Mouse (Mus musculus): ENCODE measurements around the gene Slc47a1. TPM values are rescaled to one million over a fixed set of nuclear protein-coding genes. Genes with fewer than 3 reads are reported as not detected.
"Not testable (repeated sequence)": the region's sequence is repeated elsewhere in the genome, so short reads cannot be mapped to it uniquely, and the experiment has no call there.

The Slc47a1 gene
- 23.5 and 24.8 TPM in 2 replicates for polyA plus RNA-seq (2015; fragmentation: Nextera tagmentation; extraction: Ambion mirVana)

DNA sequence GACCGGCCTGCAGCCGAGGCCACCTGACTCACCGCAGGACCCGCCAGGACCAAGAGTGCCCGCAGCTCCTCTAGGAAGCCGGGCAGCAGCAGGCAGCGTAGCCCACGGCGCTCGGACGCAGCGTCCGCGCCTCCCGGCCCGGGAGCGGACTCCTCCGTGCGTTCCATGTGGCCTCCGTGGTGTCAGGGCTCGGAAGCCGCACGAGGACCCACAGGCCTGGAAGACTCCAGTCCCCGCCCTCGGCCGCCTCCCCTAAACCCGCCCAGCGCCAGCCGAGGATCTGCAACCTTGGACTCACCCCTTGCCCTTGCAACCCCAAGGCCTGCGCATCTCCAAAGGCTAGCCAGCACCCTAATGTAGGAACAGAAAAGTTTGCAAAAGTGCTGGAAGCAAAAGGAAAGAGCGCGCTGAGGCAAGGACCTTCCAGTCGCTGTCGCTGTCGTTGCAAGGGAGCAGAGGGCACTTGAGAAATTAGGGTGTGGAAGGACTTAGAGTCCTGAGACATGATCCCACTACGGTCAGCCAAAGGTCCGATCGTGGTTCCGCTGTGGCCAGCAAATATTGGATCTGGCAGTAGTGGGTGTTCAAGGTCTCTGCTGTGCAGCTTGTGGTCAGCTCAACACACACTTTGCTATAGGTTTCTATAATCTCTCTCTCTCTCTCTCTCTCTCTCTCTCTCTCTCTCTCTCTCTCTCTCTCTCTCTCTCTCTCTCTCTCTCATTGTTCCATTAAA lies at the start of gene Slc47a1:
TSS of gene Slc47a1 (minus strand) at position 465 of the 733 bp plus-strand sequence.
- WGBS, result 13% methylated on average over 39 of the region's 39 CpGs
- Histone ChIP-seq H3K27ac (no peak within 1 kb of the TSS), H3K9ac (0 out of 2 replicates have a peak within 1 kb of the TSS, but pooled peaks have one; percentile 27)

DNA sequence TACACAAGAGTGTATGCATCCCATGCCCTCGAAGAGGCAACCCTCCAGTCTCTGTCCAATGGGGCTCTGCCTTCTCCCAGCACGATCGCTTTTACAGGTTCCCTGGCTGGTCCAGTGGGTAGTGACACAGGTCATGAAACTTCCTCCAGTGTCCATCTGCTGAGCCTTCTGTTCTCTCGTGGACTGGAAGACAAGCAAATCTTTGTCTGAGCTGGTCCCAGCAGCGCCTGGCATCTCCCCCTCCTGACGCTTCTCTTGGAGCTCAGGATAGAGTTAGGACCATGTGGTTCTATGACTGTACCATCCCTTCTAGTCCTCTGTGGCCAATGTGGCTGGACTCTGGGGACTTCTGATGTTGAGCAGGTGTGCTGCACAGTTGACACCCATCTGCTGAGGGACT lies 41.1 kb upstream of the Slc47a1 start:
- no peak for ATAC-seq (replicated peaks; ENCODE audit: low FRiP score)
- H3K4me3 ChIP-seq (replicated peaks), result no peak overlapping the region
- H3K4me2 ChIP-seq, result no peak overlapping the region
- no peak overlapping the region for H3K9ac ChIP-seq
- no peaks in the 10 kb centered on the region for H3K27me3 ChIP-seq
- H3K9me3 ChIP-seq (replicated peaks), result no peaks in the 10 kb centered on the region
- H3K4me1 ChIP-seq, result no peaks in the 10 kb centered on the region
- H3K27ac ChIP-seq, result no peak overlapping the region
- no peaks in the 10 kb centered on the region for H3K36me3 ChIP-seq
- WGBS, result 84% methylated on average over 6 of the region's 6 CpGs

More for the DNA sequence above, at the start of gene Slc47a1:
- Histone ChIP-seq H3K27me3 (peaks cover 53% of the 10 kb centered on the region), H3K4me1 (peaks cover 14% of the 10 kb centered on the region), H3K9me3 (replicated peaks) (no peaks in the 10 kb centered on the region), H3K36me3 (no peaks in the 10 kb centered on the region), H3K4me3 (replicated peaks) (peak within 1 kb of the TSS; percentile 41), H3K4me2 (peak within 1 kb of the TSS; percentile 72)
- ATAC-seq (replicated peaks; ENCODE audit: low FRiP score), result peak; percentile 54; the same call in 1 of the 2 replicates

DNA sequence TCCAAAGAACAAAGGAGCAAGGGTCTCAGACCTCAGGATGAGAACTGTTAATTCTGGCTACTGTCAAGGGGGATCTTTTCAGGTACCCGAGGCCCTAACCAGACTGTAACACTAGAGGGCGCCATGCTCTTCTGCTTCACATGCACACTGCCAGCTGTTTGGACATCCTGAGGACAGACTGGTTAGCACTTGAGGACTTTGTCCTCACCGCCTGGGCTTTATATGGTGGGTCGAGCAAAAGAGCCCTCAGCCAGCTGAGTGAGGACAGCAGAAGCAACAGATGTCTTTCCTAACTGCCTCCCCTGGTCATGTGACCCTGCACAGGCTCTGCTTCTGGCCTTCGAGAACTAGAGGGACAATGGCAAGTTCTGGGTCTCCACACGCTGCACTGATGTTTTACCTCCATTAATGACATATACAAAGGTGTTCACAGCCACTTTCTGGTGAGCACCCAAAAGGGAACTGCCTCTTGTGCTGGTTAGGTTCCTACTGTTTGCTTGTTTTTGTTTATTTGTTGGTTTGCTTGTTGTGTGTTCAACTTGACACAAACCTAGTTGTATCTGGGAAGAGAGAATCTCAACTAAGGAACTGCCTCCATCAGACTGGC lies 39.9 kb upstream of the Slc47a1 start:
- H3K9ac ChIP-seq, result no peak overlapping the region
- H3K27ac ChIP-seq, result no peak overlapping the region
- 23% methylated on average over 6 of the region's 6 CpGs for WGBS
- peak; percentile 70; the same call in 1 of the 2 replicates for ATAC-seq (replicated peaks; ENCODE audit: low FRiP score)
- H3K4me2 ChIP-seq, result no peak overlapping the region
- H3K4me1 ChIP-seq, result no peaks in the 10 kb centered on the region
- H3K9me3 ChIP-seq (replicated peaks), result no peaks in the 10 kb centered on the region
- H3K36me3 ChIP-seq, result no peaks in the 10 kb centered on the region
- no peaks in the 10 kb centered on the region for H3K27me3 ChIP-seq
- H3K4me3 ChIP-seq (replicated peaks), result no peak overlapping the region

DNA sequence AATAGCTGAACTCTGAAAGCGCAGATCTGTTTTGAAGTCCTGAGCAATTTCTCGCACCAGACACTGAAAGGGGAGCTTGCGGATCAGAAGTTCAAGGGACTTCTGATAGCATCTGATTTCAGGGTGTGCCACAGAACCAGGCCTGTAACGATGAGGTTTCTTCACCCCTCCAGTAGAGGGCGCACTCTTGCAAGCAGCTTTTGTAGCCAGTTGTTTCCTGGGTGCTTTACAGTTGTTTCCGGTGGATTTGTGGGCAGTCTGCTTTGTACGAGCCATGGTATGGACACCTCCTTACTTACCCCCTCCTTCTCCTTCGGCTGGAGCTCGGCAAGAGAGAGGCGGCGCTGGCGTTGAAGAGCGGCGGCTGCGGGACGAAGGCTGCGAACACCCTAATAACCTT lies 38.4 kb upstream of the Slc47a1 start:
- not testable (repeated sequence) for H3K4me1 ChIP-seq; H3K27ac ChIP-seq; H3K9me3 ChIP-seq (replicated peaks); ATAC-seq (replicated peaks; ENCODE audit: low FRiP score); H3K27me3 ChIP-seq; H3K4me3 ChIP-seq (replicated peaks); H3K9ac ChIP-seq; H3K36me3 ChIP-seq; H3K4me2 ChIP-seq
- WGBS, result 81% methylated on average over 17 of the region's 17 CpGs

DNA sequence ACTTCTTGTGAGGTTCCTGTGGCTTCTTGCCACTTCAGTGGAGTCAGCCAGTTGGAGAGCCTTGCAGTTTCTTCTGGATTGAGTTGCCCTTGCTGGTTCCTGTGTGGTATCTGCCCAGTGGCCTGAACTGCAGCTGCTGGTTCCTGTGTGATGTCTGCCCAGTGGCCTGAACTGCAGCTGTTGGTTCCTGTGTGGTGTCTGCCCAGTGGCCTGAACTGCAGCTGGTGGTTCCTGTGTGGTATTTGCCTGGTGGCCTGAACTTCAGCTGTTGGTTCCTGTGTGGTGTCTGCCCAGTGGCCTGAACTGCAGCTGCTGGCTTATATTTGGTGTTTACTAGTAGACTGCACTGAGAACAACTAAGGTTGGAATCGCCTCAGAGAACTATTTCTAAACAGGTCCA lies 37.3 kb upstream of the Slc47a1 start:
- ATAC-seq (replicated peaks; ENCODE audit: low FRiP score), result no peak
- H3K4me3 ChIP-seq (replicated peaks), result no peak overlapping the region

DNA sequence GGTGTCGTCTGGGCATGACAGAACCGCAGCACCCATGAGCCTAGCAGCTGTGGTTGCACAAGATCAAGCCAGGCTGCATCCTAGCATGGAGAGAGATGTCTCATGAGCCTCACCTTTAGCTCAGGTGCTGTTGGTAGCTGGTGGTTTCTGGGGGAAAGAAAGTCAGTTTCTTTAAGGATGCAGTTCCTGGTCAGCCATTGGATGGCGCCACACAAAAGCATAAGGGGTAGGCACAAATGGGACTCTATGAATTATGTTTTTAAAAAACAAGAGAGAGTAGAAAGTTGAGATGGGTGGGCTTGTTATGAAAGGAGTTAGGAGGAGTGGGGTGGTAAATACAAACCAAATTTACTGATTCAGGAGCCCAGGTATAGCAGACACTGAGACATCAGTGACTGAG lies 36.4 kb upstream of the Slc47a1 start:
- Histone ChIP-seq H3K27me3 (0 out of 2 replicates have a peak, but pooled peaks cover 10% of the 10 kb centered on the region), H3K9me3 (replicated peaks) (no peaks in the 10 kb centered on the region), H3K4me3 (replicated peaks) (no peak overlapping the region), H3K36me3 (no peaks in the 10 kb centered on the region), H3K4me2 (no peak overlapping the region), H3K27ac (no peak overlapping the region), H3K4me1 (no peaks in the 10 kb centered on the region), H3K9ac (no peak overlapping the region)
- ATAC-seq (replicated peaks; ENCODE audit: low FRiP score), result no peak
- WGBS, result 78% methylated on average over 3 of the region's 3 CpGs

More for the DNA sequence above, 37.3 kb upstream of the Slc47a1 start:
- Histone ChIP-seq H3K27ac (no peak overlapping the region), H3K9me3 (replicated peaks) (no peaks in the 10 kb centered on the region), H3K4me2 (no peak overlapping the region), H3K9ac (no peak overlapping the region), H3K4me1 (no peaks in the 10 kb centered on the region), H3K36me3 (no peaks in the 10 kb centered on the region), H3K27me3 (0 out of 2 replicates have a peak, but pooled peaks cover 10% of the 10 kb centered on the region)
- 87% methylated on average over 1 of the region's 1 CpGs for WGBS

DNA sequence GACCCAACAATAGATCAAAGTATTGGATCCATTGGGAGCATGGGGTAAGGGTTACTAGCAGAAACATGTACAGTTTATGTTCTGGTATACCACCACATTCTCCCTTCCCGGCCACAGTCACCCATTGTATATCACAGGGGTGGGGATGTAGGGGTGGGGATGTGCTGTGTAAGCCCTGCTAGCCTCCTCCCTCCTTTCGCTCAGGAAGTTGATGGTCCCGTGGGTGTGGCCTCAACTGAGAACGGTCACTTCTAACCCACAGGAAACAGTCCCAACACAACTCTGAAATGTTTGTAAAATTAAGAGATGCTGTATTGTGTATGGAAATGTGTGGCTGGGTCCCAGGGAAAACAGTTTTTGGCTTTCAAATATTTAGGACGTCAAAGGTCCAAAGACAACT lies 35.3 kb upstream of the Slc47a1 start:
- Histone ChIP-seq H3K4me3 (replicated peaks) (no peak overlapping the region), H3K4me2 (no peak overlapping the region), H3K9ac (no peak overlapping the region), H3K27ac (no peak overlapping the region), H3K36me3 (no peaks in the 10 kb centered on the region), H3K4me1 (no peaks in the 10 kb centered on the region), H3K27me3 (0 out of 2 replicates have a peak, but pooled peaks cover 10% of the 10 kb centered on the region), H3K9me3 (replicated peaks) (no peaks in the 10 kb centered on the region)
- ATAC-seq (replicated peaks; ENCODE audit: low FRiP score), result no peak
- 68% methylated on average over 5 of the region's 5 CpGs for WGBS

DNA sequence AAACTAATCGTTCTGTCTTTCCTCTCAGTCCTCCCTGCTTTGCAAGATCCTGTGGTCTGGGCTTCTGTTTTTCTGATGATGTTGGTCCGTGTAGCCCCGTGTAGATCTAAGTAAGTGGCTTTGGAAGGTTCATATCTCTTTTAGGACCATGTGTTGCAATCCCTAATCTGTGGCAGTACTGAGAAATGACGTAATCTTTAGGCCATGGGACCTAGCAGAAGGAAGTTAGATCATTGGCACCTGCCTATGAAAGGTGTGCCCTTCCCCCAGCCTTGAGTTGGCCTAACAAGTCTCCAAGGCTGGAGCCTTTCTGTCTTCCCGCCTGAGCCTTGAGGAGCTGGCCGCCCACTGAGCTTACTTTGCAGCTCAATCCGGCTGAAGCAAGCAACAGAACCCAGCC lies 33.7 kb upstream of the Slc47a1 start:
- WGBS, result 52% methylated on average over 7 of the region's 7 CpGs
- no peak for ATAC-seq (replicated peaks; ENCODE audit: low FRiP score)
- H3K36me3 ChIP-seq, result no peaks in the 10 kb centered on the region

DNA sequence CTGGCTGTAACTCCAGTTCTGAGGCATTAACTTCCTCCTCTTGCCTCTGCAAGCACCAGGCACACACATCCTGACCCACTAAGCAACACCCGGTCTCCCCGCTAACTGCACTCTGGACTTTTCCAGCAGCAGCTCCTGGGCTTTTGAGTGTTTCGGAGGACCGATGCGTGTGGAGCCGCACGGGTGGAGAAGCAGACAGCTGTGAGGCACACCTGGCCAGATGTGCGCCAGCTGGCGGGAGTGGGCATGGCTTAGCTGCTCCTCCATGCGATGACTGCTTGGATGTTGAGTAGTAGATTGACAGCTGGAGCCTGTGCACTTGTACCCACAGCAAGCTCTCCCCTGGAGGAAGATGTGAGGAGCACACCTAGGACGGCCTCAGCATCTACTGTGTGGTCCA lies 33.1 kb upstream of the Slc47a1 start:
- no peak for ATAC-seq (replicated peaks; ENCODE audit: low FRiP score)
- no peaks in the 10 kb centered on the region for H3K9me3 ChIP-seq (replicated peaks)
- no peak overlapping the region for H3K4me3 ChIP-seq (replicated peaks)
- H3K27ac ChIP-seq, result no peak overlapping the region
- no peak overlapping the region for H3K4me2 ChIP-seq
- peaks cover 10% of the 10 kb centered on the region; the same call in 1 of the 2 replicates for H3K27me3 ChIP-seq
- H3K4me1 ChIP-seq, result no peaks in the 10 kb centered on the region
- H3K36me3 ChIP-seq, result no peaks in the 10 kb centered on the region
- WGBS, result 77% methylated on average over 11 of the region's 11 CpGs
- no peak overlapping the region for H3K9ac ChIP-seq

More for the DNA sequence above, 33.7 kb upstream of the Slc47a1 start:
- Histone ChIP-seq H3K9ac (no peak overlapping the region), H3K4me2 (no peak overlapping the region), H3K27ac (no peak overlapping the region), H3K27me3 (peaks cover 10% of the 10 kb centered on the region; the same call in 1 of the 2 replicates), H3K4me1 (no peaks in the 10 kb centered on the region), H3K4me3 (replicated peaks) (no peak overlapping the region), H3K9me3 (replicated peaks) (no peaks in the 10 kb centered on the region)

DNA sequence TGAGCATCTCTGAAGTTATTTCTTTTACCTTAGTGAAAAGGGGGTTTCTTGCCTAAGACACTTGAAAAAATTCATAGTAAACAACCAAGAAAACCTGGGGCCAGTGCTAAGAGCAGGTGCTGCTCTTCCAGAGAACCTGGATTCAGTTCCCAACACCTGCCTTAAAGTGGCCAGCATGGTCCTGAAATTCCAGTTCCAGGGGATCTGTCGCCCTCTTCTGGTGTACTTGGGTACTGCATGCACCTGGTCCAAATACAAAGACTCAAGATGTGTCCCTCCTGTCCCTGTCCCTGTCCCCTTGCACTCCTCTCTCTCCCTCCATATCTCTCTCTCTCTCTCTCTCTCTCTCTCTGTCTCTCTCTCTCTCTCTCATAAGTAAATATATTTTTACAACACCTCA lies 32.0 kb upstream of the Slc47a1 start:
- H3K27ac ChIP-seq, result no peak overlapping the region
- 0% methylated on average over 1 of the region's 1 CpGs for WGBS

DNA sequence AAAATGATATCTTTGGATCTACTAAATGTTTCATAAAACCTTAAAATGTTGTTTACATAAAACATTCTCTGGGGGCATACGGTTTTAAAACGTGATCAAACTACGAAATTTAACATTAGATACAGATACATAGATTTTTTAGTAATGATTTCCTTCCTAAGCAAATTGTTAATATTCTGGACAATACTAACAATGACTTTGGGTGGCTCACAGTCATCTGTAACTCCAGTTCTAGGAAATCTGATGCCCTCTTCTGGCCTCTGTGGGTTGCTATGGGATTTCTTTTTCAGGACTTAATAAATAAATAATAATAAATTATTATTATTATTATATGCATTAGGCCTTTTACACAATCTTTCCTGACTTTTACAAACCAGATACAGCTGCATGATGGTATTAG lies 30.9 kb upstream of the Slc47a1 start:
- peak overlapping the region; percentile 74 for H3K4me3 ChIP-seq (replicated peaks)

More for the DNA sequence above, 32.0 kb upstream of the Slc47a1 start:
- Histone ChIP-seq H3K4me3 (replicated peaks) (no peak overlapping the region), H3K9ac (no peak overlapping the region), H3K4me2 (no peak overlapping the region), H3K4me1 (no peaks in the 10 kb centered on the region), H3K9me3 (replicated peaks) (no peaks in the 10 kb centered on the region), H3K36me3 (no peaks in the 10 kb centered on the region), H3K27me3 (peaks cover 10% of the 10 kb centered on the region; the same call in 1 of the 2 replicates)
- ATAC-seq (replicated peaks; ENCODE audit: low FRiP score), result no peak

More for the DNA sequence above, 30.9 kb upstream of the Slc47a1 start:
- ATAC-seq (replicated peaks; ENCODE audit: low FRiP score), result no peak
- no peaks in the 10 kb centered on the region for H3K9me3 ChIP-seq (replicated peaks)
- H3K36me3 ChIP-seq, result no peaks in the 10 kb centered on the region
- H3K4me2 ChIP-seq, result peak overlapping the region; percentile 65
- no peak overlapping the region for H3K9ac ChIP-seq
- H3K4me1 ChIP-seq, result no peaks in the 10 kb centered on the region
- H3K27ac ChIP-seq, result no peak overlapping the region
- peaks cover 10% of the 10 kb centered on the region; the same call in 1 of the 2 replicates for H3K27me3 ChIP-seq
- 24% methylated on average over 3 of the region's 3 CpGs for WGBS
